Mouse (Mus musculus) cerebellum, postnatal 14 days (tissue): Measurements from ENCODE around the gene Scgb2b17.
"Not testable (repeated sequence)": the region's sequence is repeated elsewhere in the genome, so short reads cannot be mapped to it uniquely, and the experiment has no call there.

Experiments
- DNase-seq, 2 experiments: peaks; one replicate each; pipeline ENCODE4 v3.0.0; 2021; ENCODE audit warnings: mixed read lengths in 2 of 2

The Scgb2b17 gene

DNA sequence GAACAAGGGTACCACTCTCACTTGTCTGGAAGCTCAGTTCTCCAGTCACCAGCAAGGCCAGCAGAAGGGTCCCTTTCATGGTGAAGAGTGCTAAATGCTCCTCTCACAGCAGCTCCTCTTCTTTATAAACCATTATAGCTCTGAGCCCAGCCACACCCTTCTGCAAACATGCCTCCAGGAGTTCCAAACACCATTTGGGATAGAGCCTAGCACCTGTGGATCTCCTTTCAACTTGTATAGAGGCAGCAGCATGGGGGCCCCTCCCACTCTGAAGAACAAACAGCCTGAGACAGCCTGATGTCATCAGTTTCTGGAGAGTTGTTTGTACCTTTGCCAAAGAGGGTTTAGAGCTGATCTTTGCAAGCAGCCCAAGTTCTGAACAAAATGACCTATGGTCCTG is at the start of gene Scgb2b17:
Gene Scgb2b17, minus strand, starts transcription at position 101 of the 400 bp plus-strand sequence.
- not testable (repeated sequence) for DNase-seq

DNA sequence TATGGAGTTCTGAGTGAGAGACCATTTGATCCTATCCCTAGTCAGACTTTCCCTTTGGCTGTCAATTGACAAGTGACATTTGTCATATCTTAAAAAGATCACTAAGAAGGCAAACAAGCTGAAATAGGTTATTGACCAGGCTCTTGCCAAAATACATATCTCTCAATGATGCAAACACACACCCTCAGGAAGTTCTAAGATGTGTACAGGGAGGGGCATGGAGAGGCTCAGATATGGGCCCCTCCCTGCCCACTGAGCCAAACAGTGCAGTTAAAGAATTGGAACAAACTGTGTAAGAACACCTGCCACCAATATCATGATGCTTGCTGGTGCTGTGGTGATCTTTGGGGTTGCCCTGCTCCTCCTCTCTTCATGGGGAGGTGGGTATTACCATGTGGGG is 6.8 kb upstream of the Scgb2b17 start, which contains the start of gene Scgb1b17:
Gene Scgb1b17, plus strand, starts transcription at position 301 of the 400 bp plus-strand sequence.
- DNase-seq = not testable (repeated sequence)
